Mouse (Mus musculus) heart, adult 11 months (tissue): ENCODE data around the gene Ttll11.

Experiments used
- DNase-seq: peaks from one replicate; pipeline ENCODE4 v3.0.0; 2022

Ttll11 gene

GRCm38 (mm10) chr2:35763818-35764217 is 215.9 kb downstream of the Ttll11 start:
- no peak for DNase-seq

GRCm38 (mm10) chr2:35761458-35761857 is 218.3 kb downstream of the Ttll11 start:
- DNase-seq, result no peak

- no peak for DNase-seq
Measured at GRCm38 (mm10) chr2:35760867-35761266, 218.8 kb downstream of the Ttll11 start.

GRCm38 (mm10) chr2:35760352-35760751 is 219.4 kb downstream of the Ttll11 start:
- DNase-seq, result no peak

GRCm38 (mm10) chr2:35756467-35756866 is 223.2 kb downstream of the Ttll11 start:
- DNase-seq, result peak; percentile 95

GRCm38 (mm10) chr2:35751781-35752505 is 227.8 kb downstream of the Ttll11 start:
- DNase-seq, result no peak

- DNase-seq, result no peak
Measured at GRCm38 (mm10) chr2:35750533-35751141, 229.1 kb downstream of the Ttll11 start.

GRCm38 (mm10) chr2:35747371-35748035 is 232.2 kb downstream of the Ttll11 start:
- no peak for DNase-seq

GRCm38 (mm10) chr2:35746638-35747037 is 233.1 kb downstream of the Ttll11 start:
- no peak for DNase-seq

- no peak for DNase-seq
Measured at GRCm38 (mm10) chr2:35745876-35746275, 233.8 kb downstream of the Ttll11 start.

- peak; percentile 80 for DNase-seq
Measured at GRCm38 (mm10) chr2:35739669-35740254, 240.0 kb downstream of the Ttll11 start.

- peak; percentile 85 for DNase-seq
Measured at GRCm38 (mm10) chr2:35737467-35738027, 242.2 kb downstream of the Ttll11 start.

GRCm38 (mm10) chr2:35736061-35736460 is 243.7 kb downstream of the Ttll11 start:
- DNase-seq, result no peak

- DNase-seq, result no peak
Measured at GRCm38 (mm10) chr2:35735001-35735400, 244.7 kb downstream of the Ttll11 start.

- peak; percentile 95 for DNase-seq
Measured at GRCm38 (mm10) chr2:35731671-35732449, 247.9 kb downstream of the Ttll11 start.

GRCm38 (mm10) chr2:35729077-35730065 is 250.3 kb downstream of the Ttll11 start:
- DNase-seq, result peak; percentile 99

GRCm38 (mm10) chr2:35728633-35729032 is 251.1 kb downstream of the Ttll11 start:
- DNase-seq, result peak; percentile 95

- DNase-seq, result no peak
Measured at GRCm38 (mm10) chr2:35723691-35724090, 256.0 kb downstream of the Ttll11 start.

GRCm38 (mm10) chr2:35723267-35723666 is 256.4 kb downstream of the Ttll11 start:
- DNase-seq, result no peak

- DNase-seq, result no peak
Measured at GRCm38 (mm10) chr2:35722821-35723220, 256.9 kb downstream of the Ttll11 start.

GRCm38 (mm10) chr2:35720956-35721355 is 258.8 kb downstream of the Ttll11 start:
- DNase-seq, result no peak
